Mouse (Mus musculus) lung, postnatal 0 days (tissue): Measurements from ENCODE around the gene Macf1. TPM values are rescaled to one million over a fixed set of nuclear protein-coding genes. Genes with fewer than 3 reads are reported as not detected.

Experiments used
- ATAC-seq: fragments of 200-750 bp; cut with Nextera tagmentation; 2 replicates; pipeline ENCODE4 v1.8.0; 2017; ENCODE audit warnings: moderate library complexity
- DNase-seq: peaks from one replicate; pipeline ENCODE4 v3.0.0-alpha.2; 2016; ENCODE audit warnings: low spot score
- H3K27ac ChIP-seq: fragments of 300-500 bp; sonication (generic); 2 replicates; pipeline ENCODE4 v1.5.1; 2014; ENCODE audit warnings: antibody characterized with exemption, mild to moderate bottlenecking, low read length, mixed read lengths
- H3K27me3 ChIP-seq: fragments of 300-500 bp; sonication (generic); replicated peaks from 2 replicates; pipeline ENCODE4 v1.6.1; 2014; ENCODE audit warnings: low read length, mixed read lengths; ENCODE audit not compliant: insufficient read depth
- H3K36me3 ChIP-seq: fragments of 300-500 bp; sonication (generic); 2 replicates; pipeline ENCODE4 v1.6.1; 2014; ENCODE audit warnings: low read length, mixed read lengths; ENCODE audit not compliant: insufficient read depth
- H3K4me1 ChIP-seq: fragments of 300-500 bp; sonication (generic); 2 replicates; pipeline ENCODE4 v1.6.1; 2014; ENCODE audit warnings: antibody characterized with exemption, low read depth, low read length, mixed read lengths; ENCODE audit not compliant: insufficient read depth
- H3K4me2 ChIP-seq: fragments of 300-500 bp; sonication (generic); replicated peaks from 2 replicates; pipeline ENCODE4 v1.6.1; 2014; ENCODE audit warnings: low read depth, mild to moderate bottlenecking, low read length, moderate library complexity, mixed read lengths
- H3K4me3 ChIP-seq: fragments of 300-500 bp; sonication (generic); 2 replicates; pipeline ENCODE4 v1.5.1; 2014; ENCODE audit warnings: low read depth, low read length
- H3K9ac ChIP-seq: fragments of 300-500 bp; sonication (generic); replicated peaks from 2 replicates; pipeline ENCODE4 v1.6.1; 2014; ENCODE audit warnings: low read depth, mild to moderate bottlenecking
- H3K9me3 ChIP-seq: fragments of 300-500 bp; sonication (generic); 2 replicates; pipeline ENCODE4 v1.6.1; 2016; ENCODE audit warnings: low read length, mixed read lengths
- CTCF ChIP-seq: IDR thresholded peaks from 2 replicates; pipeline ENCODE4 v1.5.1; 2016; ENCODE audit warnings: antibody characterized with exemption, mild to moderate bottlenecking
- EP300 ChIP-seq: IDR thresholded peaks from 2 replicates; pipeline ENCODE4 v1.6.1; 2016; ENCODE audit warnings: antibody characterized with exemption, mild to moderate bottlenecking, control low read depth
- WGBS: fragments of 180-500 bp; shearing (Covaris S2); extraction: QIAGEN DNeasy Blood & Tissue Kit; methylation state at CpG from one replicate; pipeline ENCODE4 v1.1.7; 2014; 5-methylcytosine and 5-hydroxymethylcytosine counted together
- polyA plus RNA-seq: library from polyadenylated mRNA; unstranded; fragments of >200 nt; fragmentation: Nextera tagmentation; extraction: Ambion mirVana; gene quantifications from 2 replicates; pipeline ENCODE4 v1.2.1, GENCODE M21; 2015

The Macf1 gene
- polyA plus RNA-seq, 1 experiment from 2014 or later: 181 TPM

DNA sequence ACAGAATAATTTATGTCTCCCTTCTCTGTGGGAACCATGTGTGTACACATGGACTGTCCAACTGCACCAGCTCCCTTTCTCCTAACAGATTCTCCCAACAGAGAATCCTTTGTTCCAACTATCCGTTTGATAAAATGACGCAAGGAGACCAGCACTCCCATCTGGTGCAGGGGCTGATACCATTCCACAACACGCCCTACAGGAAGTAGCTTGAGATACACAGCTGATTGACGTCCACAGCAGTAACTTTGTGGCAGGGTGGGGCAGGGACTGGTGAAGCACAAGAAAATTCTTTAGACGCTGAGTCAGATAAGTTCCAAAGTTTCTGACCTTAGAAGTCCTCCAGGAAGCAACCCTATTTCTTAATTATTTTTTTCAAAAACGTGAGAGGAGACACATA lies 261.3 kb downstream of the Macf1 start:
- DNase-seq: peak; percentile 94
- no peaks in the 10 kb centered on the region for H3K27me3 ChIP-seq
- H3K27ac ChIP-seq: peak overlapping the region; percentile 83
- ATAC-seq: peak; percentile 89
- no peaks in the 10 kb centered on the region for H3K9me3 ChIP-seq
- H3K4me3 ChIP-seq: no peak overlapping the region
- H3K4me1 ChIP-seq: peaks cover 37% of the 10 kb centered on the region; the same call in 1 of the 2 replicates
- H3K9ac ChIP-seq: no peak overlapping the region
- no peak overlapping the region for H3K4me2 ChIP-seq
- H3K36me3 ChIP-seq: no peaks in the 10 kb centered on the region
- WGBS: 12% methylated on average over 6 of the region's 6 CpGs
- TF ChIP-seq CTCF (peak; percentile 18; the same call in 1 of the 2 replicates), EP300 (peak; percentile 98)

DNA sequence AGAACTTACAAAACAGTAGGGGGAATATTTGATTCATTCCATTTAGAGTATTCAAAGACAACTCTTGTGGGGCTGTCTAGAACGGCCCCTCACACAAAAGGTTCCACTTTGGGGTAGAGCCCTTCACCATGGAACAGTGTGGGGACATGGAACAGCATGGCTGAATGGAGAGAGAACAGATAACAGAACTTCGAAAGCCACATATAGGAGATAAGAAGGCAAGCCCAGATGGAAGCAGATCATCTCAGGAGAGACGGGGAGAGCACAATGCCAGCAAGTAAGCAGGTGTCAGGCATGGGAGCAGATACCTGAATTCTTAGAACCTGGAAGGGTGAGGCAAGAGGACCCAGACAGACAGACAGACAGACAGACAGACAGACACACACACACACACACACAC lies 266.1 kb downstream of the Macf1 start:
- Histone ChIP-seq H3K4me2 (no peak overlapping the region), H3K4me1 (peaks cover 20% of the 10 kb centered on the region; the same call in 1 of the 2 replicates), H3K27me3 (no peaks in the 10 kb centered on the region), H3K9ac (no peak overlapping the region), H3K9me3 (no peaks in the 10 kb centered on the region), H3K4me3 (no peak overlapping the region), H3K27ac (no peak overlapping the region), H3K36me3 (no peaks in the 10 kb centered on the region)
- WGBS: 89% methylated on average over 3 of the region's 3 CpGs
- ATAC-seq: no peak
- DNase-seq: no peak
- TF ChIP-seq EP300: no peak
- no peak for TF ChIP-seq CTCF

DNA sequence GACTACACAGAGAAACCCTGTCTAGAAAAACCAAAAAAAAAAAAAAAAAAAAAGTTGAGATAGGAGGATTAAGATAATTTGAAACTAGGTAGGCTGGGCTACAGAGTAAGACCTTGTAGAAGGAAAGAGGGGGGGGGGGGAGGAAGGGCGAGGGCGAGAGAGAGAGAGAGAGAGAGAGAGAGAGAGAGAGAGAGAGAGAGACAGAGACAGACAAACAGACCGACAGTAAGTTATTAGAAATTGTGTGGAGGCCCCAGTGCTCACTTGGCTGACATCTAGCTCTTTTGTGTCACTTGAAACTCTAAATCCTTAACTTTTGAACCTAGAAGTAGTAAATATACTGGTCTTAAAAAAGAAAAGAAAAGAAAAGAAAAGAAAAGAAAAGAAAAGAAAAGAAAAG lies 266.7 kb downstream of the Macf1 start:
- Histone ChIP-seq H3K4me1 (peaks cover 19% of the 10 kb centered on the region; the same call in 1 of the 2 replicates), H3K9me3 (no peaks in the 10 kb centered on the region), H3K27ac (no peak overlapping the region), H3K27me3 (no peaks in the 10 kb centered on the region), H3K4me2 (no peak overlapping the region), H3K36me3 (no peaks in the 10 kb centered on the region), H3K4me3 (no peak overlapping the region), H3K9ac (no peak overlapping the region)
- WGBS: 54% methylated on average over 2 of the region's 3 CpGs
- no peak for ATAC-seq
- no peak for DNase-seq
- TF ChIP-seq CTCF (no peak), EP300 (no peak)

DNA sequence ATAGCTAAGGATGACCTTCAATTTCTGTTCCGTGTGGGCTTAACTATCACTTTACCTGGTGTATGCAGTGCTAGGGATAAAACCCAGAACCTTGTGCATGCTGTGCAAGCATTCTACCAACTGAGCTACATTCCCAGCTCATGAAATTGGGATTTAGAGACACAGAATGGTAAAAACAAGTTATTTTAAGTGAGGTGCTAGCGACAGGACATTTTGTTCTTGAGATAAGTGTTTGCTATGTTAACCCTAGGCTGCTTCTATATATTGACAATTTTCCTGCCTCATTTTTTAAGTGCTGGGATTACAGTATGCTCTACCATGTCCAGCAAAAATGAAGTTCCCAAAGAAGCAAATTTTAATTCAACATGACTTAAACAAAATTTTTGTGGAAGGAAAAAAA lies 267.3 kb downstream of the Macf1 start:
- 67% methylated on average over 2 of the region's 2 CpGs for WGBS

DNA sequence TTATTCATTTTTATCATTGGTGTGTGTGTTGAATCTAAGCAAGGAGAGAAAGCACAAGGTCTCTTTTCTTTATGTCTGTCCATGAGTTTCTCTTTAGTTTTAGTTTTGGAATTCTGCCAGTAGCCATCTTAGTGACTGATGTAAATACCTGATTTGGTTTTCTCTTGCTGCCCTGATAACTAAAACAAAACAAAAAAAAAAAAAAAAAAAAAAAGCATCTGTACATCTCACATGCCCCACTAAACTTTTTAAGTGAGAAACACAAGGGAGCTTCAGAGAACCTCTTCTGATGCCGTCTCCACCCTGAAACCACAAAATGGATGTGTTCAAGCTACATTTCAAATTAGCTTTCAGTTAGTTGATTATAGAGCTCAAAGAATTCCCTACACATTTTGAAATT lies 268.6 kb downstream of the Macf1 start:
- H3K4me3 ChIP-seq: no peak overlapping the region
- H3K9ac ChIP-seq: no peak overlapping the region
- TF ChIP-seq CTCF (no peak), EP300 (no peak)
- WGBS: 100% methylated on average over 1 of the region's 1 CpGs
- peaks cover 19% of the 10 kb centered on the region; the same call in 1 of the 2 replicates for H3K4me1 ChIP-seq
- peak overlapping the region; percentile 65; the same call in 1 of the 2 replicates for H3K27ac ChIP-seq
- ATAC-seq (no peak), DNase-seq (no peak)
- no peaks in the 10 kb centered on the region for H3K27me3 ChIP-seq
- no peaks in the 10 kb centered on the region for H3K36me3 ChIP-seq
- H3K4me2 ChIP-seq: no peak overlapping the region
- no peaks in the 10 kb centered on the region for H3K9me3 ChIP-seq

More for the DNA sequence above, 267.3 kb downstream of the Macf1 start:
- Histone ChIP-seq H3K36me3 (no peaks in the 10 kb centered on the region), H3K27me3 (no peaks in the 10 kb centered on the region), H3K9me3 (no peaks in the 10 kb centered on the region), H3K9ac (no peak overlapping the region), H3K4me1 (peaks cover 18% of the 10 kb centered on the region; the same call in 1 of the 2 replicates), H3K4me2 (no peak overlapping the region), H3K27ac (peak overlapping the region; percentile 65), H3K4me3 (no peak overlapping the region)
- TF ChIP-seq CTCF: no peak
- peak; percentile 87 for TF ChIP-seq EP300
- no peak for DNase-seq
- ATAC-seq: no peak

DNA sequence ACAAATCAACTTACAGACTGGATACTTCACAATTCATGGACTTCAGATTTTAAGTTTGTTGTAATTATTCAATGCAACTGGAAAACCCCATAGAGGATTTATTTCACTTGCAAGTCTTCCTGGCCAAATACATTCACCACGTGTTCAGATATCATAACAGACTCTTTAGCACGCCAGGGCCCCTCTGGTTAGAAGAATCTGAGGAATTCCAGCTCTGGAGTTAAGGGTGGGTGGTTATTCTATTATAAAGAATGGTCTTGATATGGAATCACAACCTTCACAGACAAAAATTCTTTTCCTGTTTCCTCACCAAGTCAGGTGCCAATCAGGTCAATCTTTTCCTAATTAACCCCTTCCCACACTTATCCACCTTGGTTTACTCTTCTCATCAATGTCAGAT lies 270.3 kb downstream of the Macf1 start:
- Histone ChIP-seq H3K4me1 (peaks cover 30% of the 10 kb centered on the region; the same call in 1 of the 2 replicates), H3K4me3 (no peak overlapping the region), H3K4me2 (no peak overlapping the region), H3K9ac (no peak overlapping the region), H3K36me3 (no peaks in the 10 kb centered on the region), H3K27ac (peak overlapping the region; percentile 98), H3K27me3 (no peaks in the 10 kb centered on the region), H3K9me3 (no peaks in the 10 kb centered on the region)
- ATAC-seq (no peak), DNase-seq (peak; percentile 54)
- 9% methylated on average over 2 of the region's 2 CpGs for WGBS
- 0 out of 2 replicates have a peak, but pooled peaks have one; percentile 47 for TF ChIP-seq EP300
- TF ChIP-seq CTCF: no peak
